Mouse (Mus musculus) bone marrow, adult 2 months (tissue): ENCODE data around the gene Slc5a12. TPM values are rescaled to one million over a fixed set of nuclear protein-coding genes. Genes with fewer than 3 reads are reported as not detected.

Experiments
- H3K27ac ChIP-seq: fragments of 200-500 bp; 2 replicates; pipeline ENCODE4 v1.5.1; 2012; ENCODE audit warnings: low read depth, mild to moderate bottlenecking, control low read depth, inconsistent platforms, low read length; ENCODE audit not compliant: control insufficient read depth, poor library complexity, insufficient read depth
- H3K4me1 ChIP-seq: fragments of 200-500 bp; 2 replicates; pipeline ENCODE4 v1.6.1; 2011; ENCODE audit warnings: low read length; ENCODE audit not compliant: control insufficient read depth, insufficient read depth
- H3K4me3 ChIP-seq: fragments of 200-500 bp; replicated peaks from 2 replicates; pipeline ENCODE3; 2011; ENCODE audit warnings: mild to moderate bottlenecking, low read depth, low read length, control low read depth; ENCODE audit not compliant: control insufficient read depth
- CTCF ChIP-seq: fragments of 200-500 bp; IDR thresholded peaks from 2 replicates; pipeline ENCODE4 v1.5.1; 2011; ENCODE audit warnings: low read length, control low read depth; ENCODE audit not compliant: control insufficient read depth, insufficient read depth
- POLR2A ChIP-seq: fragments of 200-500 bp; IDR thresholded peaks from 2 replicates; pipeline ENCODE4 v1.6.1; 2011; ENCODE audit warnings: low read depth, mild to moderate bottlenecking, control low read depth, low read length, borderline replicate concordance; ENCODE audit not compliant: control insufficient read depth
- WGBS: fragments of 180-500 bp; shearing (Covaris S2); methylation state at CpG from one replicate; pipeline ENCODE4 v1.1.7; 2018; 5-methylcytosine and 5-hydroxymethylcytosine counted together
- polyA plus RNA-seq: library from polyadenylated mRNA; stranded (reverse); fragments of >200 nt; gene quantifications from 2 replicates; pipeline ENCODE4 v1.2.4, GENCODE M21; 2011; ENCODE audit warnings: low replicate concordance; ENCODE audit not compliant: missing spikeins, insufficient read depth, insufficient read length

The Slc5a12 gene
- polyA plus RNA-seq, 1 experiment: not detected

- H3K4me3 ChIP-seq: no peak overlapping the region
- 78% methylated on average over 2 of the region's 2 CpGs for WGBS
- H3K27ac ChIP-seq: no peak overlapping the region
- TF ChIP-seq CTCF: no peak
- no peak for TF ChIP-seq POLR2A
- H3K4me1 ChIP-seq: no peaks in the 10 kb centered on the region
These were observed 74.0 kb downstream of the Slc5a12 start for GRCm38 (mm10) chr2:110671071-110671624.

Other genes starting within 250 kb of the Slc5a12 start
- not detected in 2 replicates for gene Fibin, start 234.1 kb upstream of the Slc5a12 start, polyA plus RNA-seq
- gene Muc15, start 124.0 kb downstream of the Slc5a12 start, polyA plus RNA-seq: not detected in 2 replicates